Mouse (Mus musculus) CH12.LX (cell line): ENCODE results near the gene U2af1. TPM values are rescaled to one million over a fixed set of nuclear protein-coding genes. Genes with fewer than 3 reads are reported as not detected.

Source experiments
- DNase-seq: peaks from one replicate; pipeline ENCODE4 v3.0.0-alpha.2; 2013; ENCODE audit errors: extremely low read depth
- H3K27ac ChIP-seq: 2 replicates; pipeline ENCODE4 v1.5.1; 2012; ENCODE audit warnings: low read depth, mild to moderate bottlenecking, control low read depth, moderate library complexity; ENCODE audit not compliant: insufficient read depth
- H3K27me3 ChIP-seq: replicated peaks from 2 replicates; pipeline ENCODE3; 2012; ENCODE audit warnings: inconsistent platforms
- H3K36me3 ChIP-seq, 2 experiments: replicated peaks in 1 of 2; 2 replicates each; pipeline versions ENCODE3 to v1.6.1; 2012; ENCODE audit warnings: inconsistent platforms in 1 of 2, low read length in 1 of 2, mild to moderate bottlenecking in 1 of 2, mixed read lengths in 1 of 2, moderate library complexity in 1 of 2; ENCODE audit not compliant: control insufficient read depth in 1 of 2, insufficient read depth in 1 of 2
- H3K4me1 ChIP-seq, 2 experiments: 2 replicates each; pipeline ENCODE4 v1.6.1; 2012; ENCODE audit warnings: inconsistent platforms in 1 of 2, moderate library complexity in 1 of 2; ENCODE audit not compliant: insufficient read depth in 2 of 2, control insufficient read depth in 1 of 2
- H3K4me2 ChIP-seq: 2 replicates; pipeline ENCODE4 v1.6.1; 2012; ENCODE audit warnings: low read depth, mild to moderate bottlenecking, control low read depth; ENCODE audit not compliant: poor library complexity, insufficient read depth, severe bottlenecking
- H3K4me3 ChIP-seq, 3 experiments: fragments of 150-350 bp in 1 of 3; sonication (generic) in 1 of 3; replicated peaks in 1 of 3; 2 replicates each; pipeline versions ENCODE3 to v1.5.1; 2011 to 2012; ENCODE audit warnings: low read depth in 2 of 3, low read length in 2 of 3, mild to moderate bottlenecking in 2 of 3, moderate library complexity in 2 of 3, control low read depth in 1 of 3, improper control_type of control experiment in 1 of 3, inconsistent platforms in 1 of 3, mixed read lengths in 1 of 3; ENCODE audit not compliant: poor library complexity in 1 of 3
- H3K79me2 ChIP-seq: replicated peaks from 2 replicates; pipeline ENCODE4 v1.6.1; 2012; ENCODE audit warnings: mild to moderate bottlenecking, moderate library complexity; ENCODE audit not compliant: control insufficient read depth, poor library complexity, insufficient read depth, severe bottlenecking; ENCODE audit errors: extremely low read depth
- H3K9ac ChIP-seq: 2 replicates; pipeline ENCODE4 v1.6.1; 2012; ENCODE audit warnings: low read depth, mild to moderate bottlenecking, control low read depth, moderate library complexity; ENCODE audit not compliant: insufficient read depth
- H3K9me3 ChIP-seq: replicated peaks from 2 replicates; pipeline ENCODE3; 2012; ENCODE audit warnings: low read length, inconsistent platforms, mixed read lengths
- BHLHE40 ChIP-seq: IDR thresholded peaks from 2 replicates; pipeline ENCODE4 v1.6.1; 2011; ENCODE audit warnings: mild to moderate bottlenecking, low read depth, low read length, improper control_type of control experiment
- CHD2 ChIP-seq: IDR thresholded peaks from 2 replicates; pipeline ENCODE4 v1.6.1; 2011; ENCODE audit warnings: low read length, improper control_type of control experiment
- E2F4 ChIP-seq: IDR thresholded peaks from 2 replicates; pipeline ENCODE4 v1.6.1; 2011; ENCODE audit warnings: low read depth, low read length, improper control_type of control experiment; ENCODE audit not compliant: insufficient replicate concordance
- ELF1 ChIP-seq: IDR thresholded peaks from 2 replicates; pipeline ENCODE4 v1.6.1; 2014; ENCODE audit warnings: low read depth, mild to moderate bottlenecking, inconsistent platforms, low read length, improper control_type of control experiment
- EP300 ChIP-seq: IDR thresholded peaks from 2 replicates; pipeline ENCODE4 v1.6.1; 2011; ENCODE audit warnings: low read length, improper control_type of control experiment
- ETS1 ChIP-seq: conservative IDR thresholded peaks from 2 replicates; pipeline ENCODE4 v1.6.1; 2012; ENCODE audit warnings: low read depth, mild to moderate bottlenecking, inconsistent platforms, low read length, improper control_type of control experiment, moderate library complexity
- GABPA ChIP-seq: IDR thresholded peaks from 2 replicates; pipeline ENCODE4 v1.6.1; 2012; ENCODE audit warnings: low read depth, low read length, improper control_type of control experiment, inconsistent platforms; ENCODE audit not compliant: insufficient replicate concordance
- HCFC1 ChIP-seq: IDR thresholded peaks from 2 replicates; pipeline ENCODE4 v1.6.1; 2012; ENCODE audit warnings: low read depth, mild to moderate bottlenecking, inconsistent platforms, low read length, improper control_type of control experiment
- IRF4 ChIP-seq: IDR thresholded peaks from 2 replicates; pipeline ENCODE4 v1.6.1; 2014; ENCODE audit warnings: low read depth, mild to moderate bottlenecking, inconsistent platforms, low read length, improper control_type of control experiment
- JUN ChIP-seq: IDR thresholded peaks from 2 replicates; pipeline ENCODE4 v1.6.1; 2011; ENCODE audit warnings: low read depth, mild to moderate bottlenecking, low read length, improper control_type of control experiment, moderate library complexity; ENCODE audit not compliant: insufficient read depth
- MAFK ChIP-seq: IDR thresholded peaks from 2 replicates; pipeline ENCODE4 v1.6.1; 2011; ENCODE audit warnings: low read length, improper control_type of control experiment; ENCODE audit not compliant: insufficient replicate concordance
- MAX ChIP-seq: IDR thresholded peaks from 2 replicates; pipeline ENCODE4 v1.6.1; 2011; ENCODE audit warnings: low read length, improper control_type of control experiment
- MEF2A ChIP-seq: IDR thresholded peaks from 2 replicates; pipeline ENCODE4 v1.6.1; 2014; ENCODE audit warnings: low read depth, mild to moderate bottlenecking, inconsistent platforms, low read length, improper control_type of control experiment, borderline replicate concordance
- MXI1 ChIP-seq: IDR thresholded peaks from 2 replicates; pipeline ENCODE4 v1.6.1; 2011; ENCODE audit warnings: mild to moderate bottlenecking, low read depth, low read length, improper control_type of control experiment
- MYC ChIP-seq: IDR thresholded peaks from 2 replicates; pipeline ENCODE4 v1.6.1; 2011; ENCODE audit warnings: low read depth, mild to moderate bottlenecking, improper control_type of control experiment, low read length
- NELFE ChIP-seq: IDR thresholded peaks from 2 replicates; pipeline ENCODE4 v1.6.1; 2011; ENCODE audit warnings: low read depth, low read length, improper control_type of control experiment
- NRF1 ChIP-seq: IDR thresholded peaks from 2 replicates; pipeline ENCODE4 v1.6.1; 2014; ENCODE audit warnings: low read depth, mild to moderate bottlenecking, inconsistent platforms, low read length, improper control_type of control experiment, moderate library complexity
- PAX5 ChIP-seq: IDR thresholded peaks from 2 replicates; pipeline ENCODE4 v1.6.1; 2012; ENCODE audit warnings: low read length, inconsistent platforms, mixed read lengths
- POLR2A ChIP-seq: IDR thresholded peaks from 2 replicates; pipeline ENCODE4 v1.6.1; 2011; ENCODE audit warnings: low read depth, mild to moderate bottlenecking, improper control_type of control experiment, low read length
- POLR2AphosphoS2 ChIP-seq: IDR thresholded peaks from 2 replicates; pipeline ENCODE4 v1.6.1; 2011; ENCODE audit warnings: low read depth, low read length, improper control_type of control experiment
- RCOR1 ChIP-seq: conservative IDR thresholded peaks from 2 replicates; pipeline ENCODE4 v1.6.1; 2012; ENCODE audit warnings: low read depth, mild to moderate bottlenecking, inconsistent platforms, low read length, improper control_type of control experiment
- SMC3 ChIP-seq: IDR thresholded peaks from 2 replicates; pipeline ENCODE4 v1.6.1; 2011; ENCODE audit warnings: low read depth, low read length, improper control_type of control experiment
- TBP ChIP-seq: conservative IDR thresholded peaks from 2 replicates; pipeline ENCODE4 v1.6.1; 2011; ENCODE audit warnings: low read depth, low read length, improper control_type of control experiment
- TCF12 ChIP-seq: IDR thresholded peaks from 2 replicates; pipeline ENCODE4 v1.6.1; 2014; ENCODE audit warnings: low read depth, mild to moderate bottlenecking, inconsistent platforms, low read length, improper control_type of control experiment
- UBTF ChIP-seq: IDR thresholded peaks from 2 replicates; pipeline ENCODE4 v1.6.1; 2012; ENCODE audit warnings: low read depth, mild to moderate bottlenecking, inconsistent platforms, low read length, improper control_type of control experiment, moderate library complexity
- USF1 ChIP-seq: IDR thresholded peaks from 2 replicates; pipeline ENCODE4 v1.6.1; 2014; ENCODE audit warnings: low read depth, mild to moderate bottlenecking, inconsistent platforms, low read length, improper control_type of control experiment
- USF2 ChIP-seq: conservative IDR thresholded peaks from 2 replicates; pipeline ENCODE4 v1.6.1; 2011; ENCODE audit warnings: low read depth, low read length, improper control_type of control experiment
- ZC3H11A ChIP-seq: IDR thresholded peaks from 2 replicates; pipeline ENCODE4 v1.6.1; 2012; ENCODE audit warnings: low read depth, mild to moderate bottlenecking, inconsistent platforms, low read length, improper control_type of control experiment
- ZKSCAN1 ChIP-seq: IDR thresholded peaks from 2 replicates; pipeline ENCODE4 v1.6.1; 2012; ENCODE audit warnings: low read depth, inconsistent platforms, low read length, improper control_type of control experiment, borderline replicate concordance
- ZMIZ1 ChIP-seq: IDR thresholded peaks from 2 replicates; pipeline ENCODE4 v1.6.1; 2012; ENCODE audit warnings: low read depth, mild to moderate bottlenecking, inconsistent platforms, low read length, improper control_type of control experiment
- ZNF384 ChIP-seq: IDR thresholded peaks from 2 replicates; pipeline ENCODE4 v1.6.1; 2012; ENCODE audit warnings: low read depth, low read length, improper control_type of control experiment, inconsistent platforms
- dilution Hi-C: fragments of 300-500 bp; cut with MboI; formaldehyde crosslinking; loops from 2 replicates; pipeline ENCODE4 v1.14.3; 2020; ENCODE audit warnings: low sequenced_read_pairs; ENCODE audit not compliant: extremely low pct_unique_long_range_greater_than_20kb, extremely low pct_ligation_motif_present
- in situ Hi-C: fragments of 300-500 bp; cut with MboI; formaldehyde crosslinking; loops from 3 replicates; pipeline ENCODE4 v1.14.3; 2019; ENCODE audit warnings: low sequenced_read_pairs, low pct_ligation_motif_present, low pct_unique_long_range_greater_than_20kb, mixed read lengths
- polyA plus RNA-seq: library from polyadenylated mRNA; unstranded; fragments of >175 nt; gene quantifications from 2 replicates; pipeline ENCODE4 v1.2.1, GENCODE M21; 2012; ENCODE audit warnings: low read depth; ENCODE audit not compliant: insufficient read length
- total RNA-seq, 2 experiments: library from RNA; depleted of rRNA; stranded (reverse); fragments of 300-350 nt in 1 of 2; fragments of >200 nt in 1 of 2; gene quantifications; 2 replicates each; pipeline ENCODE4 v1.2.3; 2012 to 2014

The U2af1 gene
- total and polyA plus RNA-seq, 3 experiments = 141 to 391 (median 269) TPM

DNA sequence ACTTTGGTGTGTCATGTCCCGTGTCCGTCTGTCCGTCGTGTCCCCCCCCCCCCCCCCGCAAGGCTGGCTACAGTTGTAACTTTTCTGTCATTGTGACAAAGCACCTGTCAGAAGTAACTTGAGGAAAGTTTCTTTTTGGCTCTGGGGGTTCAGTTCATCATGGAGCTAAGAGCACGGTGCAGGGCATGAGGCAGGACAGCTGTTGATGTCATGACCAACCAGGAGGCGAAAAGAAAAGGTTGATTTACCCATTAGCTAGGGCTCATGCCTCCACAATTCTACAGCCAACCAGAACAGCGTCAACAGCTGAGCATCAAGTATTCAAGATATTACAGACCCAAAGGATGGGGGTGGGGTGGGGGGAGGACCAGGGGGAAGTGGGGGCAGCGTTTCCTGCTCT, 9.6 kb upstream of the U2af1 start:
- Histone ChIP-seq H3K27ac (no peak overlapping the region), H3K4me3 (no peak overlapping the region), H3K27me3 (peaks cover 5% of the 10 kb centered on the region), H3K9me3 (no peaks in the 10 kb centered on the region), H3K4me1 (peaks cover 6 to 12% of the 10 kb centered on the region in 2 experiments), H3K4me2 (no peak overlapping the region), H3K79me2 (no peaks in the 10 kb centered on the region), H3K9ac (no peak overlapping the region), H3K36me3 (no peaks in the 10 kb centered on the region)
- no peak for TF ChIP-seq POLR2A
- TF ChIP-seq ZC3H11A = no peak
- no peak for TF ChIP-seq USF2
- no peak for TF ChIP-seq UBTF
- TF ChIP-seq E2F4 = no peak
- TF ChIP-seq CHD2 = no peak
- TF ChIP-seq POLR2AphosphoS2 = no peak
- no peak for TF ChIP-seq MEF2A
- TF ChIP-seq ZKSCAN1 = no peak
- no peak for TF ChIP-seq MYC
- no peak for TF ChIP-seq RCOR1
- TF ChIP-seq PAX5 = no peak
- TF ChIP-seq IRF4 = no peak
- no peak for TF ChIP-seq ELF1
- no peak for TF ChIP-seq JUN
- TF ChIP-seq EP300 = no peak
- no peak for TF ChIP-seq TBP
- TF ChIP-seq MAX = no peak
- no peak for TF ChIP-seq GABPA
- dilution Hi-C loops = no loop called here
- in situ Hi-C loops = loop anchor here (10.0 kb wide), 1 partner anchor 154 kb away; the partner anchor contains the start of gene Wdr4
- no peak for DNase-seq

- in situ Hi-C loops (loop anchor here (10.0 kb wide), 1 partner anchor 150 kb away; the partner anchor contains the start of gene Wdr4), dilution Hi-C loops (no loop called here)
- Histone ChIP-seq H3K9ac (no peak overlapping the region), H3K4me3 (no peak overlapping the region), H3K4me1 (peaks cover 4 to 12% of the 10 kb centered on the region in 2 experiments), H3K4me2 (no peak overlapping the region; the same call in 1 of the 2 replicates), H3K36me3 (no peaks in the 10 kb centered on the region), H3K9me3 (peaks cover 2% of the 10 kb centered on the region), H3K27me3 (peaks cover 5% of the 10 kb centered on the region), H3K27ac (no peak overlapping the region), H3K79me2 (no peaks in the 10 kb centered on the region)
- DNase-seq = peak; percentile 82
- TF ChIP-seq ZKSCAN1 (no peak), ELF1 (no peak), MAFK (no peak), GABPA (no peak), E2F4 (no peak), USF2 (no peak), MXI1 (no peak), UBTF (no peak), BHLHE40 (no peak), USF1 (no peak), IRF4 (no peak), MAX (0 out of 2 replicates have a peak, but pooled peaks have one; percentile 42), TCF12 (0 out of 2 replicates have a peak, but pooled peaks have one; percentile 49), EP300 (no peak), PAX5 (no peak), NELFE (no peak; the same call in 1 of the 2 replicates), ZNF384 (no peak), JUN (no peak), MEF2A (no peak), SMC3 (peak; percentile 90), HCFC1 (no peak), RCOR1 (no peak), NRF1 (0 out of 2 replicates have a peak, but pooled peaks have one; percentile 31), POLR2A (no peak), POLR2AphosphoS2 (no peak), ETS1 (no peak), ZMIZ1 (no peak)
Observed at GRCm38 (mm10) chr17:31664760-31665159, 6.1 kb upstream of the U2af1 start.
